Mouse (Mus musculus) cortical plate, adult 2 months (tissue): Measurements from ENCODE around the gene Zp3.

Experiments used
- CTCF ChIP-seq: fragments of 200-500 bp; IDR thresholded peaks from 2 replicates; pipeline ENCODE4 v1.5.1; 2011; ENCODE audit warnings: mild to moderate bottlenecking, control low read depth, low read length; ENCODE audit not compliant: insufficient read depth; ENCODE audit errors: extremely low read depth
- POLR2A ChIP-seq: fragments of 200-500 bp; IDR thresholded peaks from 2 replicates; pipeline ENCODE4 v1.6.1; 2011; ENCODE audit warnings: mild to moderate bottlenecking, low read length, control low read depth; ENCODE audit not compliant: insufficient read depth; ENCODE audit errors: extremely low read depth

DNA sequence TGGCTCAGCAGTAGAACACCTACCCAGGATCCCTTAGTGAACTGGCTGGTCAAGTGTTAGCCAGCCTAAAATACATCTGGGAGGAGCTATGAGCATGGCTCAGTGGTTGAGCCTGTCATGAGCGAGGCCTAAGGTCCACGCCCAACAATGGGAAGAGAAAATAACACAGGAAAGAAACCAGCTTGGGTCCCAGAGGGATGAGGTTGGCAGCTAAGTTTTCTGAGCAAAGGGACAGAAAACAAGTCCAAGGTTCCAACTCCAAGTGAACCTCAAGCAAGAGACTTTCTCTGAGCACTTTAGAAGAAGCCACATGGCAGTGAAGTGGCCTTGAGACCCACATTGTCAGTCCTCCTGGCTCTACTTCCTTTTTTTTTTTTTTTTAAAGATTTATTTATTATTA lies 28.2 kb upstream of the Zp3 start:
- TF ChIP-seq CTCF, result no peak
- no peak for TF ChIP-seq POLR2A
